Mouse (Mus musculus): Measurements from ENCODE around the gene Dlg1. TPM values are rescaled to one million over a fixed set of nuclear protein-coding genes. Genes with fewer than 3 reads are reported as not detected.

Dlg1 gene
- total RNA-seq, 1 experiment = 70.3 TPM

DNA sequence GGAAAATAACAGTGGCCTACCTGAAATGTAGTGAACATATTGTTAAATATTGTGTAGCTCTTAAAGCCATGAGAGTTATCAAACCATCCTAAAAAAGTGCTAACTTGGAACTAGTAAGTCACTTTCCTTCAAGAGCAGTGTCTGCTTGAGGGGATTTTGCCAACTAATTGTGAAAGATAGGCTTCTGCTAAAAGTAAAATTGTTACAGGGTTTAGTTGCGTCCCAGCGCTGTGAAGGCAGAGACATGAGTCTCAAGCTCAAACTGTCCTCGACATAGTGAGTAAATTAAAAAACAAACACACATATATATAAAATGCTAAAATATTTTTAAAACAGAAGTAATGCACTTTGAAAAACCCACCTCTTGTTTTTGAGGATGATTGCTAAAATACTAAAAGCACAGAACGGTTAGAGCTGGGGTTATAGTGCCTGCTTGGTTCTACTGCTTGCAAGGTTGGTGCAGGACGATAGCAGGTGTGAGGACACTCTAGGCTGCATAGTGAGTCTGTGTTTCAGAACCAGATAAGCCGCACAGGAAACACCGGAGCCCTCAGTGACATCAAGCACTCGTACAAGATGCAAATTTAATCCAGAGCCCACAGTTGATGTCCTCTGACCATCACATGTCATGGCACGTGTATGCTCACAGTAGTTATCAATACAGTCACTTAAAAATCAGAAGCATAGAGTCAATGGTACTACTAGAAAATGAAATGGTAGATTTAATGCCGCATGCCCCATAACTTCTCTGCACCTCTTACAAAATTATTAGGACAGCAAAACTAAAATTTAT, 169.6 kb downstream of the Dlg1 start:
- Histone ChIP-seq H3K27ac (ENCODE audit: insufficient read depth, low read depth, low read length, poor library complexity, severe bottlenecking) (no peak overlapping the region), H3K36me3 (ENCODE audit: control insufficient read depth, insufficient read depth, low read length, poor library complexity, severe bottlenecking) (peaks cover 4% of the 10 kb centered on the region), H3K9me3 (ENCODE audit: control insufficient read depth, insufficient read depth, low read depth, low read length) (no peaks in the 10 kb centered on the region), H3K9ac (ENCODE audit: insufficient read depth, low read depth, low read length, poor library complexity, severe bottlenecking) (no peak overlapping the region), H3K4me3 (ENCODE audit: insufficient read depth in 1 of 2, low read depth in 1 of 2, low read length in 2 of 2, poor library complexity in 1 of 2, severe bottlenecking in 1 of 2) (no peak overlapping the region), H3K4me1 (ENCODE audit: control insufficient read depth in 2 of 2, insufficient read depth in 2 of 2, low read length in 2 of 2, poor library complexity in 1 of 2) (no peaks in the 10 kb centered on the region)
- no peak for DNase-seq (ENCODE audit: low read depth, low spot score)
- TF ChIP-seq HCFC1 (IDR thresholded peaks at IDR 0.05; ENCODE audit: borderline replicate concordance, insufficient read depth, low read length) (no peak), CHD2 (IDR thresholded peaks at IDR 0.05; ENCODE audit: low read depth, low read length) (no peak)
- in situ Hi-C loops (cut with MboI; ENCODE audit: low sequenced_read_pairs in 2 of 2, unreplicated experiment in 2 of 2) = no loop called here

DNA sequence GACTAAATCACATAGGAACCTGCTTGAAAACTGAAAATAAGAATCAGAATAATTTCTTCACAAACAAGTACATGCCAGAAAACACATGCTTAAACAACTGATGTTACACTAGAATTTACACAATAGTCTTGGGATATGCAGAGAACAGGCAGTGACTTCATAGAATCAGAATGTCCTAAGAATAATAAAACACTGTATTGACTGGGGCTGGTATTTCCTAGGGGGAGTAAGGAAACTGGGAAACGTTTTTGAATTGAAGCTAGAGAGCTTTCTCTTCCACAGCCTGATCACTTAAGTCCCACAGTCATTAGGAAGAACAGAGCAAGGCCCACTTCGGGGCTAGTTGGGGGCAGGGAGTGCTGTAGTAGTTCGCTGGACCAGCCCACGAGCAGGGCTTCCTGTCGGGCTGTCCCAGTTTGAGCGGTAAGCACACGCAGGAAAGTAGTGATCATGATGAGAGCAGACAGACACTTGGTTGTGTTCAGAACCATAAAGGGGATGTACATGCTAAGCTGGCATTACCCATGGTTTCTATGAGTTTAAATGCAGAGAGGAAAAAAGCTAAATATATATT, 170.9 kb downstream of the Dlg1 start:
- Histone ChIP-seq H3K4me3 (ENCODE audit: insufficient read depth in 1 of 2, low read depth in 1 of 2, low read length in 2 of 2, poor library complexity in 1 of 2, severe bottlenecking in 1 of 2) (no peak overlapping the region), H3K4me1 (ENCODE audit: control insufficient read depth in 2 of 2, insufficient read depth in 2 of 2, low read length in 2 of 2, poor library complexity in 1 of 2) (no peaks in the 10 kb centered on the region), H3K9me3 (ENCODE audit: control insufficient read depth, insufficient read depth, low read depth, low read length) (no peaks in the 10 kb centered on the region), H3K36me3 (ENCODE audit: control insufficient read depth, insufficient read depth, low read length, poor library complexity, severe bottlenecking) (peaks cover 4% of the 10 kb centered on the region), H3K27ac (ENCODE audit: insufficient read depth, low read depth, low read length, poor library complexity, severe bottlenecking) (no peak overlapping the region), H3K9ac (ENCODE audit: insufficient read depth, low read depth, low read length, poor library complexity, severe bottlenecking) (no peak overlapping the region)
- DNase-seq (ENCODE audit: low read depth, low spot score) = no peak
- in situ Hi-C loops (cut with MboI; ENCODE audit: low sequenced_read_pairs in 2 of 2, unreplicated experiment in 2 of 2) = no loop called here
- TF ChIP-seq CHD2 (IDR thresholded peaks at IDR 0.05; ENCODE audit: low read depth, low read length) (no peak), ZC3H11A (IDR thresholded peaks at IDR 0.05; ENCODE audit: borderline replicate concordance, low read depth, low read length) (no peak), ZNF384 (IDR thresholded peaks at IDR 0.05; ENCODE audit: low read depth, low read length) (no peak), HCFC1 (IDR thresholded peaks at IDR 0.05; ENCODE audit: borderline replicate concordance, insufficient read depth, low read length) (no peak), MAFK (IDR thresholded peaks at IDR 0.05; ENCODE audit: insufficient read depth, low read depth, low read length) (no peak)

DNA sequence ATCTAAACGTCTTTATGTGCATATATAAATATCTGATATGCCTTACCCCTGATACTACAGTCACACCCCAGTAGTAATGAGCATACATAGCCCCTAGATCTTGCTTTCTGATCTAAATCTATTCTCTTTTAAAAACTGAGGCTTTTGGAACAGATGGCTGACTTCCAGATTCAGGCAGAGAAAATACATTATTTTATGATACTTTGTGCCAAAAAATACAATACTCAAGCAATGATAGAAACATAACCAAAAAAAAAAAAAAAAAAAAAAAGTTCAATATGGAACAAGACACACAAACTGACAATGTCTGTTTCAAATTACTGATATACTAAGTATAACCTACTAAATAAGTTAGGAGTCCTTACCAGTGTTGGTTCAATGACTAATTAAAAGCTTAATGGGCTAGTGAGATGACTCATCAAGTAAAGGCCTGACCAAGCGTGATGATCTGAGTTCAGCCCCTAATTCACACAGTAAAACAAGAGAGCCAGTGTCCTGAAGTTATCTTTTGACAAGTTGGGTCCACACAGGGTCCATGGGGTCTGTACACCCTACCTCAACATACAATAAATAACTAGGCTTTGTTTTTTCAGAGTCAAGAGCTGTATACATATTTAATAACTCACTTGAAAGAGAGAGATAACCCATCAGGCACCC, 171.5 kb downstream of the Dlg1 start:
- no peak overlapping the region for H3K9ac ChIP-seq (ENCODE audit: insufficient read depth, low read depth, low read length, poor library complexity, severe bottlenecking)
- H3K27ac ChIP-seq (ENCODE audit: insufficient read depth, low read depth, low read length, poor library complexity, severe bottlenecking) = no peak overlapping the region
- H3K9me3 ChIP-seq (ENCODE audit: control insufficient read depth, insufficient read depth, low read depth, low read length) = no peaks in the 10 kb centered on the region
- peaks cover 2% of the 10 kb centered on the region; the same call in 1 of the 2 replicates for H3K36me3 ChIP-seq (ENCODE audit: control insufficient read depth, insufficient read depth, low read length, poor library complexity, severe bottlenecking)
- DNase-seq (ENCODE audit: low read depth, low spot score) = no peak
- TF ChIP-seq CHD2 (IDR thresholded peaks at IDR 0.05; ENCODE audit: low read depth, low read length) (no peak), ZC3H11A (IDR thresholded peaks at IDR 0.05; ENCODE audit: borderline replicate concordance, low read depth, low read length) (no peak), MAFK (IDR thresholded peaks at IDR 0.05; ENCODE audit: insufficient read depth, low read depth, low read length) (no peak), HCFC1 (IDR thresholded peaks at IDR 0.05; ENCODE audit: borderline replicate concordance, insufficient read depth, low read length) (no peak), ZNF384 (IDR thresholded peaks at IDR 0.05; ENCODE audit: low read depth, low read length) (no peak)
- no peaks in the 10 kb centered on the region for H3K4me1 ChIP-seq (ENCODE audit: control insufficient read depth in 2 of 2, insufficient read depth in 2 of 2, low read length in 2 of 2, poor library complexity in 1 of 2)
- H3K4me3 ChIP-seq (ENCODE audit: insufficient read depth in 1 of 2, low read depth in 1 of 2, low read length in 2 of 2, poor library complexity in 1 of 2, severe bottlenecking in 1 of 2) = no peak overlapping the region
- in situ Hi-C loops (cut with MboI; ENCODE audit: low sequenced_read_pairs in 2 of 2, unreplicated experiment in 2 of 2) = no loop called here

DNA sequence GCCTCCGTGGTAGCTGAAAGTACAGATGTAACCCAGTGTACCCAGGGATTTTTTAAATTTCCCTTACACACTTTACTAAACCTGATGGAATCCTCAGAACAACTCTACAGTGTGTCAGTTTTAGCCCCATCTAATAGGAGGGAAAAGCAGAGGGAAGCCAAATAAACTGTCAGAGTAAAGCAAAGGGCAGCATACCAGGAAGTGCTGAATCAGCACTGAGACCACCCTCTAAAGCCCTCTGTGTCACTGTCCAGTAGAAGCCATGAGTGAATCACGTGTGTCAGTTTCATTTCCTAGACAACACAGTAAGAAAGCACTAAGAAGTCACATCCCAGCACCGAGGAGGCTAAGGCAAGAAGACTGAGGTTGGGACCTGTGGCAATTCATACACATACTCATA, 174.1 kb downstream of the Dlg1 start:
- in situ Hi-C loops (cut with MboI; ENCODE audit: low sequenced_read_pairs in 2 of 2, unreplicated experiment in 2 of 2) = no loop called here
- Histone ChIP-seq H3K4me1 (ENCODE audit: control insufficient read depth in 2 of 2, insufficient read depth in 2 of 2, low read length in 2 of 2, poor library complexity in 1 of 2) (no peaks in the 10 kb centered on the region), H3K4me3 (ENCODE audit: insufficient read depth in 1 of 2, low read depth in 1 of 2, low read length in 2 of 2, poor library complexity in 1 of 2, severe bottlenecking in 1 of 2) (no peak overlapping the region), H3K9me3 (ENCODE audit: control insufficient read depth, insufficient read depth, low read depth, low read length) (no peaks in the 10 kb centered on the region), H3K36me3 (ENCODE audit: control insufficient read depth, insufficient read depth, low read length, poor library complexity, severe bottlenecking) (peaks cover 2% of the 10 kb centered on the region; the same call in 1 of the 2 replicates), H3K27ac (ENCODE audit: insufficient read depth, low read depth, low read length, poor library complexity, severe bottlenecking) (no peak overlapping the region), H3K9ac (ENCODE audit: insufficient read depth, low read depth, low read length, poor library complexity, severe bottlenecking) (no peak overlapping the region)
- TF ChIP-seq ZC3H11A (IDR thresholded peaks at IDR 0.05; ENCODE audit: borderline replicate concordance, low read depth, low read length) (no peak), MAFK (IDR thresholded peaks at IDR 0.05; ENCODE audit: insufficient read depth, low read depth, low read length) (peak; percentile 86)
- no peak for DNase-seq (ENCODE audit: low read depth, low spot score)

Measured in ES-E14 (cell line).